Mouse (Mus musculus): ENCODE data around the gene Fgf2. TPM values are rescaled to one million over a fixed set of nuclear protein-coding genes. Genes with fewer than 3 reads are reported as not detected.
A peak's percentile ranks its signal among the peaks of the same experiment; 100 is the strongest.

The Fgf2 gene
- polyA plus RNA-seq (2016; fragmentation: Nextera tagmentation; extraction: Ambion mirVana), result 0.50 and 0.92 TPM in 2 replicates

DNA sequence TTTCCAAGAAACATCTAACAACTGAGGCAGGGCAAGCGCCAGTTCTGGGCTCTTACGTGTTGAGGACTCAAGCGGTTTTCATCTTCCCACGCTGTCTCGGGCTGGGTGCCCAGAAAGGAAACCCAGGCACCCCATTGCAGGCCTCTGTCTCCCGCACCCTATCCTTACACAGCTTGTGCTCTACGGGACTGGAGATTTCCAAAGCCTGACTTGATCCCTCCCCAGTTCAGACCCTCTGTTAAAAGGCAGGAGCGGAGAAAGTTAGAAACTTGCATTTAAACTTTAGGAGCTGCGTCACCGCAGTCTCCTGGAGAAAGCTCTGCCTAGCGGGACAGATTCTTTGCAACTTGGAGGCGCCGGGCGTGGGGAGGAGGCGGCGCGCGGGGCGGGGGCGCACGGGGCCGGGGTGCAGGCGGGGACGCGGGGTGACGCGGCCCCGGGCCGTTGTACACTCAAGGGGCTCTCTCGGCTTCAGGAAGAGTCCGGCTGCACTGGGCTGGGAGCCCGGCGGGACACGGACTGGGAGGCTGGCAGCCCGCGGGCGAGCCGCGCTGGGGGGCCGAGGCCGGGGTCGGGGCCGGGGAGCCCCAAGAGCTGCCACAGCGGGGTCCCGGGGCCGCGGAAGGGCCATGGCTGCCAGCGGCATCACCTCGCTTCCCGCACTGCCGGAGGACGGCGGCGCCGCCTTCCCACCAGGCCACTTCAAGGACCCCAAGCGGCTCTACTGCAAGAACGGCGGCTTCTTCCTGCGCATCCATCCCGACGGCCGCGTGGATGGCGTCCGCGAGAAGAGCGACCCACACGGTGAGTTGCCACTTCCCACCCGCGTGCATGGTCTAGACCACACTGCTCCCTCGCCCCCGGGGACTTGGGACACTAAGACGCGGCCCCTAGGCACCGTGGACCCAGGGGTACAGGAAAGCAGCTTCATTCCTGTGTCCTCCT is at the start of gene Fgf2:
Gene Fgf2 (plus strand): TSS at position 126 of the 945 bp plus-strand sequence.
- H3K4me1 ChIP-seq, result peaks cover 11% of the 10 kb centered on the region
- no peak for DNase-seq (ENCODE audit: low spot score)
- H3K4me3 ChIP-seq, result peak within 1 kb of the TSS; percentile 82
- peak within 1 kb of the TSS; percentile 84 for H3K27ac ChIP-seq
- WGBS, result under 1% methylated on average over 74 of the region's 75 CpGs
- peaks cover 52% of the 10 kb centered on the region for H3K27me3 ChIP-seq (ENCODE audit: insufficient read depth, poor library complexity, severe bottlenecking)
- H3K36me3 ChIP-seq, result no peaks in the 10 kb centered on the region
- H3K9me3 ChIP-seq, result no peaks in the 10 kb centered on the region

DNA sequence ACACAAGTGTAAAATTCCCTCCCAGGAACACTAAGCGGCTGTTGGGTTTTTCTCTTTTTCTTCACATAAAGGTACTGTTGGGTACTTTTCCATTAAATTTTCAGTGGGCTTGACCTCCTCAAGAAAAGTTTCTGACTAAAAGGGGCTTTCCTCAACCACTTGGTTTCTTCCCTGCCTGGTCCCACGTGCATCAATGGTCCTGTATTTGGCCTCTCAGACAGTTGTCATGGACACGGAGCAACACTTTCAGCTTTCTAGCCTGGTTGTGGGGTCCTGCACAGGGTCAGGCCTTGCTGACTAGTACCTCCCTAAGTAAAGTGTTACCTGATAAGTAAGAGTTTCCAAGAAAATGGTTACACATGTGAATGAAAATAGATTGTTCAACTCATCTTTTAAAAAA is 48.7 kb upstream of the Fgf2 start:
- Histone ChIP-seq H3K9me3 (no peaks in the 10 kb centered on the region), H3K27me3 (ENCODE audit: insufficient read depth, poor library complexity, severe bottlenecking) (no peaks in the 10 kb centered on the region), H3K27ac (no peak overlapping the region), H3K36me3 (no peaks in the 10 kb centered on the region), H3K4me3 (no peak overlapping the region), H3K4me1 (no peaks in the 10 kb centered on the region)
- WGBS, result 71% methylated on average over 3 of the region's 3 CpGs
- DNase-seq (ENCODE audit: low spot score), result no peak

DNA sequence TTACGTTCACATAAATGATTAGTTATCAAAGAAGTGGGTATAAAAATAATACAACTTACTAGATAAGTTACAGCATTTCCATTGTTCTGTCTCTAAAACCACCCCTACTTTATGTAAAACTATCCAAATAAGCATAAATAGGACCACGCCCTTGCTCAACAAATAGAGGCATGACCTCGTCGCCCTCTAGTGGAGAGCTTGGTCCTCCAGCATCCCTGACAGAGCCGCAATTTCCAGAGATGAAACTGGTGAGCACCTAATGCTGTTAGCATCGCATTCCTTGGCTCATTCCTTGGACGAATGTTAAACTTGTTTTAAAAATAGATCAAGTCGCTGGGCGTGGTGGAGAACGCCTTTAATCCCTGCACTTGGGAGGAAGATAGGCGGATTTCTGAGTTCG is 45.5 kb upstream of the Fgf2 start:
- DNase-seq (ENCODE audit: low spot score), result peak; percentile 84
- Histone ChIP-seq H3K4me1 (no peaks in the 10 kb centered on the region), H3K4me3 (no peak overlapping the region), H3K36me3 (no peaks in the 10 kb centered on the region), H3K27ac (no peak overlapping the region), H3K9me3 (no peaks in the 10 kb centered on the region), H3K27me3 (ENCODE audit: insufficient read depth, poor library complexity, severe bottlenecking) (no peaks in the 10 kb centered on the region)
- WGBS, result 31% methylated on average over 12 of the region's 12 CpGs

DNA sequence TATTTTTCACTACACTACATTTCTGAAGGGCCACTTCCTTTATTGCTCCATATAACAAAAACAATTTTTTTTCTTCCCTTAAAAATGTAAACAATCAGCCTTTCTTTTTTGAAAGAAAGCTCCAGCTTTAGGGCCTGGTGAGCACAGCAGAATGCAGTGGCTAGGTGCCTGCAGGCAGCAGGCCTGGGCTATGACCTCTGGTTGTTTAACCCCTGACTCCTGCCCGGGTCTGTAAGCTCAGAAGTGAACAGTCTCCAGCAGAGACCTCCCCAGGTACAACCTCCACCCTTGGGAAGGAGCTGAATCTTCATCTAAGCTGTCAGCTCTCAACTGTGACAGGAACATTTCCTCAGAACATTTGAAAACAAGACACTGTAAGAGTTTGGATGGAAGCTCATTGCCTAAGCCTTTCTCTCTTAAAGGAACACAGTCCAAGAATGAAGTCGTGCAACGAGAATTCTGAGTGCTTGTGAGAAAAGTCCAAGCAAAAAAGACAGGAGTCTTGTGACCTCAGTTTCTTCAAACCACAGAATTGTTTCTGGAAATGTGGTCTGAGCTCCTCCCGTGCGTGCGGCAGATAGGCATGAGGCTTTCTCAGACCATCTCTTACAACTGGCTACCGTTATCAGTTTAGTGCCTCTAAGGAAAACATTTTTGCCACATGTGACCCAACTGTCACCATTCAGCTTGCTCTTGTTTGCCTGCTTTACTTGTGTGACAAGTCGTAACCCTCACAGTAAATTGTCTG is 44.6 kb upstream of the Fgf2 start:
- H3K27ac ChIP-seq, result no peak overlapping the region
- no peaks in the 10 kb centered on the region for H3K36me3 ChIP-seq
- H3K4me3 ChIP-seq, result no peak overlapping the region
- H3K4me1 ChIP-seq, result no peaks in the 10 kb centered on the region
- DNase-seq (ENCODE audit: low spot score), result no peak
- 47% methylated on average over 8 of the region's 8 CpGs for WGBS
- H3K9me3 ChIP-seq, result no peaks in the 10 kb centered on the region
- H3K27me3 ChIP-seq (ENCODE audit: insufficient read depth, poor library complexity, severe bottlenecking), result no peaks in the 10 kb centered on the region

DNA sequence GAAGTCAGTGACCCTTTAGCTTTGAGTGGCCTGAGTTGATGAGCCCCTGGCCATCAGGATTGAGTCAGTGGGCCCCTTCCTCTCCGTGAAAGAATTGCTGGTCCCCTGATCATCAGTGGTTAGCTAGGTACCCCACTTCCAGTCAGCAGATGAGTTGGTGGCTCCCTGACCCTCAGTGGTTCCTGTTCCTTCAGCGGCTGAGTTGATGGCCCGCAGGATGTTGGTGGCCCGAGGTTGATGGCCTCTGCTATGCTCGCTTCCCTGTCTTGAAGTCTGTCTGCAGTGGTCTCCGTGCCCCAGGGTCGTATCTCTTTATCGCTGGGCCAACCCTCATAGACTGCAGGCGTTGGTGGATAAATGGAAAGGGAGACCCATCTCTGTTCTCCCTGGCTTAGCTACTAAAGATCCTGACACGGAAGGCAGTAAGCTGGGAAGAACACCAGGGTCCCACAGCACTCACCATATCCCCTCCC is 36.2 kb upstream of the Fgf2 start:
- WGBS, result 4% methylated on average over 10 of the region's 10 CpGs
- H3K27ac ChIP-seq, result peak overlapping the region; percentile 93

DNA sequence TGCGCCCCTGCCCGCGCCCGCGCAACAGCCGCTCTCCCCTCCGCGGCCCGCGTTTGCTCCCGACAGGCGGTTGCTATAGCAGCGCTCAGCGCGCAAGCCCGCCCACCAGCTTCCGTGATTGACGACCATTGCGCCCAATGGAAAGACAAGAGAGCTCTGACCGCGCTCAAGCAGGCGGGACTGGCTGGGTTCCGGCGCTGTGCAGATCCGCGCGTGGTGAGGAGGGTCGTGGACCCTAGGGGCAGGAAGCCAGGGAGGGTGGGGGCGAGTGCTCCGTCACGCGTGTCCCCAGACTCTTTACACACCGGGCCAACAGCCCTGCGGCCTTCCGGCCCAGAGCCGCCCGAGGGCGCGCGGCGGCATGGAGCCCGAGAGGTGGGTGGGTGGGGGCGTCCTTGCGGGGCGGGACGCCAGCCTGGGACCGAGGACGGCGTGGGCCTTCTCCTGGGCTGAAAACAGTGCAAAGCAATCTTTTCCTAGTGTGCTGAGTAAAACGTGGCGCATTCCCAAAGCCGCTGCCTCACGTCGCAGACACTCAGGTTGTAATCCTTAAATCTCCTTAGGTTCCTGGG is 35.7 kb upstream of the Fgf2 start, which contains the start of the genes Bbs12 and Cetn4:
Gene Bbs12 (plus strand): TSS at position 185 of the 572 bp plus-strand sequence.
Gene Cetn4 (minus strand): TSS at position 339 of the 572 bp plus-strand sequence.
- H3K4me3 ChIP-seq, result peak within 1 kb of the TSS; percentile 77
- WGBS, result under 1% methylated on average over 54 of the region's 54 CpGs
- no peaks in the 10 kb centered on the region for H3K9me3 ChIP-seq
- H3K27me3 ChIP-seq (ENCODE audit: insufficient read depth, poor library complexity, severe bottlenecking), result no peaks in the 10 kb centered on the region
- no peaks in the 10 kb centered on the region for H3K36me3 ChIP-seq
- H3K4me1 ChIP-seq, result peaks cover 9% of the 10 kb centered on the region; the same call in 1 of the 2 replicates
- peak; percentile 97 for DNase-seq (ENCODE audit: low spot score)
- H3K27ac ChIP-seq, result peak within 1 kb of the TSS; percentile 93

More for the DNA sequence above, 36.2 kb upstream of the Fgf2 start:
- H3K4me1 ChIP-seq, result peaks cover 9% of the 10 kb centered on the region; the same call in 1 of the 2 replicates
- no peaks in the 10 kb centered on the region for H3K9me3 ChIP-seq
- H3K27me3 ChIP-seq (ENCODE audit: insufficient read depth, poor library complexity, severe bottlenecking), result no peaks in the 10 kb centered on the region
- no peaks in the 10 kb centered on the region for H3K36me3 ChIP-seq
- no peak for DNase-seq (ENCODE audit: low spot score)
- H3K4me3 ChIP-seq, result peak overlapping the region; percentile 77

DNA sequence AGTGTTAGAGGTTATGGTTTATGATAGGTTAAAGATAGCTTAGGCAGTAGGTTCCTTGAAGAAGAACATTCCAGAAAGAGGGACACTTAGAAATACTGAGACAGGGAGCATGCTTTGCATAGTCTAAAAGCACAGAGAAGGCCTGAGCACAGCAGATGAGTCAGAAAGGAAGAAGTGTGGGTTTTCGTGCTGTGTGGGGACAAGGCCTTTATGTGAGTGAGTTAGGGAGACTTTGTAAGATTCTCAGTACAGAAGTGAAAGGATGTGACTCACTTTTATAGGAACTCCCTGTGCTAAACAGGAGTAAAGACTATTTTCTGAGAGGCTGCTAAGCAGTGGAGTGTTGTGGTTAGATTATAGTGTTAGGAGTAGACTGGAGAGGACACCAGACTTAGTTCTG is 34.8 kb upstream of the Fgf2 start:
- Histone ChIP-seq H3K36me3 (no peaks in the 10 kb centered on the region), H3K4me3 (peak overlapping the region; percentile 77), H3K27me3 (ENCODE audit: insufficient read depth, poor library complexity, severe bottlenecking) (no peaks in the 10 kb centered on the region), H3K27ac (no peak overlapping the region), H3K4me1 (peaks cover 9% of the 10 kb centered on the region; the same call in 1 of the 2 replicates), H3K9me3 (no peaks in the 10 kb centered on the region)
- 35% methylated on average over 1 of the region's 1 CpGs for WGBS
- DNase-seq (ENCODE audit: low spot score), result no peak

DNA sequence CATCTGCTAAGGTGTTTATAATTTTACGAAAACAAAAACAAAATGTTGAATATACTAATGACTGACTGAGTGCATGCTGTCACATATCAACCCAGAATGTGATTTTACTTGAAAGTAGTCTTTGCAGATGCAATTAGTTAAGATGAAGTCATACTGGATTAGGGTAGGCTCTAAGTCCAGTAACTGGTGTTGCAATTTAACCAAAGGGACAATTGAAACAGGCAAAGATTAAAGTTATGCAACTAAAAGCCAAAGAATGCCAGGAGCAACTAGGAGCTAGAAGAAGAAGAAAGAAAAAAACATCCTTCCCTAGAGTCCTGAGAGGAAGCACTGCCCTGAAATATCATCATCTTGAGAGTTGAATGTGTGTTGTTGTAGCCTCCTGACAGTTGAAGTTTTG is 31.9 kb upstream of the Fgf2 start:
- peaks cover 19% of the 10 kb centered on the region for H3K36me3 ChIP-seq
- no peak overlapping the region for H3K4me3 ChIP-seq
- H3K9me3 ChIP-seq, result no peaks in the 10 kb centered on the region
- peaks cover 9% of the 10 kb centered on the region; the same call in 1 of the 2 replicates for H3K4me1 ChIP-seq
- no peak overlapping the region for H3K27ac ChIP-seq
- DNase-seq (ENCODE audit: low spot score), result no peak
- no peaks in the 10 kb centered on the region for H3K27me3 ChIP-seq (ENCODE audit: insufficient read depth, poor library complexity, severe bottlenecking)
- WGBS, result 90% methylated on average over 1 of the region's 1 CpGs

DNA sequence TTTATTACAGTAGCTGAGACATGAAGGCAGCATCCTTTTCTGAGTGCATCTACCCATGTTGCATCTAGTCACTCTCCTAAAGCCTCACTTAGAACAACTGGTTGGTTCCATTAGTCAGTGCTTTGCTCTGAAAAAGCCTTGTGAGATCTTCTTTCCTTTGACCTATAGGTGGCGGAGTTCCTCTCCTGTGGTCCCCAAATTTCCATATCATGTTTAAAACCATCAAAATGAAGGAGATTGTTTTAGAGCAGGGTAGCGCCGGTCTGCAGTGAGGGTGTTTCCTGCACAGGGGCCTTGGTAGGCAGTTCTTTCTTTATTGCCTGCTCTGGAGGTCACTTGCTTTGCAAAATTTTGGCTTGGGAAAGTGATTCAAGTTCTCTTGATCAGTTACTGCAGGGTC is 23.8 kb upstream of the Fgf2 start:
- Histone ChIP-seq H3K4me3 (no peak overlapping the region), H3K27ac (no peak overlapping the region), H3K36me3 (peaks cover 15% of the 10 kb centered on the region), H3K4me1 (no peaks in the 10 kb centered on the region), H3K9me3 (no peaks in the 10 kb centered on the region), H3K27me3 (ENCODE audit: insufficient read depth, poor library complexity, severe bottlenecking) (no peaks in the 10 kb centered on the region)
- no peak for DNase-seq (ENCODE audit: low spot score)
- 39% methylated on average over 3 of the region's 3 CpGs for WGBS

DNA sequence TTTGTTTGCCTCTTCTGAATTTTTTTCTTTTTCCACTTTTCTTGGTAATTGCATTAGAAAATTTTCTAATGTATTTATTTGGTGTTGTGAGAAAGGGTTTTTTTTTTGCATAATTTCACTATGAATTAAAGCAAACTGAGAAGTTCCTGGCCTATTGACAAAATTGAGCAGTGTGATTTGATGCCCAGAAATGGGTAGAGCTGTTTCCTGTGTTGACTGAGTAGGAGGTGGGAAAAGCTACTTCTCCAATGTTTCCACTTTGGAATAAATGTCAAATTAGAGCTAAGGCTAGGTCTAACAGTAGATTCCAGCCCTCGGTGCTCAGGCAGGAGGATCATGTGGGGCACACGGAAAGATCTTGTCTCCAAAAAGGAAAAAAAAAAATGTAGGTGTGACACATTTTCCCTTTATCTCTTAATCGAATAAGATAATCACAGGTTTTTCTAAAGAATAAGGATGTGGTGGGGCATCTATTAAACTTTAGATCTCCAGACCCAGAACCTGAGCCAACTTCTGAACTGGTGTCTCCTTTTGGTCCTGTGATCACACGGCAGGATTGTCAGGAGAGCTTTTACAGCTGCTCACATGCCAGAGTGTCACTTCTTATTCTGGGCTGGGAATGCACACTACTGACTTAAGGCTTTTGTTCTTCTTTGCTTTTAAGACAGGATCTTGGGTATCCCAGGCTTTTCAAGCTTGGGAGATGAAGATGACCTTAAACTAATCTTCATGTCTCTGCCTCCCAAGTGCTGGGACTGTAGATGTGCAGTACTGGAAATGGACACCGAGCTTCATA is 22.6 kb upstream of the Fgf2 start:
- Histone ChIP-seq H3K4me1 (no peaks in the 10 kb centered on the region), H3K36me3 (peaks cover 4% of the 10 kb centered on the region; the same call in 1 of the 2 replicates), H3K9me3 (no peaks in the 10 kb centered on the region), H3K27ac (no peak overlapping the region), H3K4me3 (no peak overlapping the region), H3K27me3 (ENCODE audit: insufficient read depth, poor library complexity, severe bottlenecking) (no peaks in the 10 kb centered on the region)
- 74% methylated on average over 5 of the region's 5 CpGs for WGBS
- no peak for DNase-seq (ENCODE audit: low spot score)

DNA sequence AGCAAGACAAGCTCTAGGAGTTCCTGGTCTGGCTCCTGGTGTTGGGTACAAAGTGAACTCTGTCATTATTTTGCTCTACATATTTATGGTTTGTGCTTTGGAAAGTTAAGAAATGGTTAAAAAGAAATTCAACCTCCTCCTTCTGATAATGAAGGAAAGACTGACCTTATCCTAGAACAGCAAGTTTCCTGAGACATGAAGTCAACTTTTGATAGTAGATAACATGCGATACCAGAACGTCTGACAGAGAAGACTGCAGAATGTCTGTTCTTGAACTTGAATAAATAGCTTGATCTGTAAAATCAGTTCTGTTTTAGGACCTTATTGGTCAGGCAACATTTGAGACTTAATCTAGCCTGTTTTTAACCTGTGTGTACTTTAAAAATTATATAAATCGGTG is 21.5 kb upstream of the Fgf2 start:
- Histone ChIP-seq H3K4me3 (no peak overlapping the region), H3K4me1 (no peaks in the 10 kb centered on the region), H3K27ac (no peak overlapping the region), H3K36me3 (no peaks in the 10 kb centered on the region), H3K9me3 (no peaks in the 10 kb centered on the region), H3K27me3 (ENCODE audit: insufficient read depth, poor library complexity, severe bottlenecking) (no peaks in the 10 kb centered on the region)
- 58% methylated on average over 3 of the region's 3 CpGs for WGBS
- DNase-seq (ENCODE audit: low spot score), result no peak

DNA sequence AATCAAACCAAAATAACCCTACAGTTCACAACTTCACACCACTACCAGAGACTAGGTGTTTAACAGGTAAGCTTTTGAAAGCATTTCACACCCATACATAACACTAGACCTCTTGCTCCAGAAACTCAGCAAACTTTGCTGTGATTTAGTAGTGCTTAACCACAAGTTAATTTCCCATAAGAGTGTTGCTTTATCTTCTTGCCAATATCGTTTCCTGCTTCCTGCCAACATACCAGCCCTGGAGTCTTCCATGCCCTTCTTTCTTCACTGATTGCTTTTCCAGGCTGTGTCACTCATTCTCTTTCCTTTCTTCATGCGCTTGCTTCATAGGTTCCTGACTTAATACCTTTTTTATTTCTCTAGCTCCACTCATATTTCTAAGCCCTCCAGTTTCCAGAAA is 19.7 kb upstream of the Fgf2 start:
- Histone ChIP-seq H3K4me1 (no peaks in the 10 kb centered on the region), H3K9me3 (no peaks in the 10 kb centered on the region), H3K4me3 (no peak overlapping the region), H3K27me3 (ENCODE audit: insufficient read depth, poor library complexity, severe bottlenecking) (no peaks in the 10 kb centered on the region), H3K27ac (no peak overlapping the region), H3K36me3 (no peaks in the 10 kb centered on the region)
- no peak for DNase-seq (ENCODE audit: low spot score)
- 73% methylated on average over 2 of the region's 2 CpGs for WGBS

Data from heart, embryonic 10.5 days (tissue).